Comparison of ENCODE assay signal across 23 mouse cellular contexts in genomic region chr14:25375001-25375400, GRCm38 (mm10).
DNase-seq lines count a peak whose midpoint lies in the region; ATAC-seq and TF ChIP-seq lines count a peak whose summit lies in the region.
"Had no signal": no experiment of that assay in that cellular context is flagged by ENCODE, and none has a peak within 500 bp of the region (broad histone marks: within the 10 kb centered on the region; RNA-seq: fewer than 3 reads in every experiment).

No protein-coding gene starts in this region.

- TF ChIP-seq CTCF in kidney, postnatal 0 days (IDR thresholded peaks at IDR 0.05; ENCODE audit: low read depth), result peak; percentile 16; the same call in 1 of the 2 replicates

- no peak for DNase-seq in hindbrain, embryonic 10.5 days (ENCODE audit: low spot score)
- peak; percentile 67 for DNase-seq in kidney, postnatal 0 days (ENCODE audit: low spot score)
- DNase-seq in kidney, postnatal 10 days, result no peak
- no peak for DNase-seq in embryonic facial prominence, embryonic 10.5 days (ENCODE audit: low spot score)
- DNase-seq in limb, embryonic 10.5 days (ENCODE audit: low spot score), result no peak
- no peak for DNase-seq in embryo, embryonic 10.5 days (ENCODE audit: low spot score)
- DNase-seq: adrenal gland, adult 8-10 months; cerebellum, adult 2 months; cerebellum, postnatal 36 days; gastrocnemius, postnatal 14 days; heart, adult 18-20 months; heart, postnatal 10 days; layer of hippocampus, adult 9-11 months; liver, embryonic 13.5 days; lung, adult 2 months; thymus, adult 18-20 months; thymus, postnatal 36 days had no signal

- no peak overlapping the region for H3K4me2 ChIP-seq in hindbrain, embryonic 13.5 days
- H3K4me2 ChIP-seq in kidney, postnatal 0 days (ENCODE audit: low read length), result no peak overlapping the region
- H3K4me2 ChIP-seq: heart, embryonic 12.5 days; liver, embryonic 13.5 days; midbrain, embryonic 15.5 days had no signal

- H3K27ac ChIP-seq in hindbrain, embryonic 10.5 days, result peak overlapping the region; percentile 59
- H3K27ac ChIP-seq in hindbrain, embryonic 13.5 days, result no peak overlapping the region
- peak overlapping the region; percentile 62; the same call in 1 of the 2 replicates for H3K27ac ChIP-seq in kidney, postnatal 0 days
- peak overlapping the region; percentile 41; the same call in 1 of the 2 replicates for H3K27ac ChIP-seq in embryonic facial prominence, embryonic 10.5 days (replicated peaks)
- 0 out of 2 replicates have a peak overlapping the region, but pooled peaks have one; percentile 26 for H3K27ac ChIP-seq in limb, embryonic 10.5 days
- H3K27ac ChIP-seq: liver, embryonic 13.5 days; midbrain, embryonic 15.5 days had no signal

- 81% methylated on average over 7 of the region's 7 CpGs for WGBS in hindbrain, embryonic 10.5 days
- WGBS in hindbrain, embryonic 13.5 days, result 64% methylated on average over 7 of the region's 7 CpGs
- WGBS in kidney, postnatal 0 days, result 45% methylated on average over 7 of the region's 7 CpGs
- 72% methylated on average over 7 of the region's 7 CpGs for WGBS in embryonic facial prominence, embryonic 10.5 days
- 76% methylated on average over 7 of the region's 7 CpGs for WGBS in limb, embryonic 10.5 days

- H3K9ac ChIP-seq in hindbrain, embryonic 13.5 days, result no peak overlapping the region
- no peak overlapping the region for H3K9ac ChIP-seq in kidney, postnatal 0 days (ENCODE audit: low read depth, low read length)
- H3K9ac ChIP-seq: heart, embryonic 12.5 days; liver, embryonic 13.5 days; midbrain, embryonic 15.5 days had no signal

- H3K4me3 ChIP-seq in hindbrain, embryonic 10.5 days, result no peak overlapping the region
- no peak overlapping the region for H3K4me3 ChIP-seq in hindbrain, embryonic 13.5 days
- H3K4me3 ChIP-seq in kidney, postnatal 0 days (replicated peaks; ENCODE audit: low read depth, low read length), result no peak overlapping the region
- no peak overlapping the region for H3K4me3 ChIP-seq in embryonic facial prominence, embryonic 10.5 days
- no peak overlapping the region for H3K4me3 ChIP-seq in limb, embryonic 10.5 days
- H3K4me3 ChIP-seq: heart, embryonic 12.5 days; liver, embryonic 13.5 days; megakaryocyte, embryonic 14.5 days; midbrain, embryonic 15.5 days had no signal

- no peaks in the 10 kb centered on the region for H3K36me3 ChIP-seq in hindbrain, embryonic 10.5 days
- no peaks in the 10 kb centered on the region for H3K36me3 ChIP-seq in hindbrain, embryonic 13.5 days
- H3K36me3 ChIP-seq in kidney, postnatal 0 days (ENCODE audit: insufficient read depth, low read length), result no peaks in the 10 kb centered on the region
- H3K36me3 ChIP-seq in embryonic facial prominence, embryonic 10.5 days (replicated peaks), result no peaks in the 10 kb centered on the region
- no peaks in the 10 kb centered on the region for H3K36me3 ChIP-seq in limb, embryonic 10.5 days
- H3K36me3 ChIP-seq: heart, embryonic 12.5 days; liver, embryonic 13.5 days; midbrain, embryonic 15.5 days had no signal

- H3K4me1 ChIP-seq in hindbrain, embryonic 10.5 days (replicated peaks), result peaks cover 76% of the 10 kb centered on the region
- H3K4me1 ChIP-seq in hindbrain, embryonic 13.5 days (replicated peaks), result peaks cover 66% of the 10 kb centered on the region
- H3K4me1 ChIP-seq in kidney, postnatal 0 days (replicated peaks; ENCODE audit: insufficient read depth, low read length), result peaks cover 35% of the 10 kb centered on the region
- peaks cover 62% of the 10 kb centered on the region for H3K4me1 ChIP-seq in embryonic facial prominence, embryonic 10.5 days
- H3K4me1 ChIP-seq in limb, embryonic 10.5 days, result peaks cover 61% of the 10 kb centered on the region

- no peak for ATAC-seq in hindbrain, embryonic 13.5 days (ENCODE audit: low FRiP score)
- ATAC-seq in kidney, postnatal 0 days (replicated peaks; ENCODE audit: low FRiP score, low read depth), result no peak
- ATAC-seq: activated CD4-positive, CD25-positive, alpha-beta regulatory T cell, adult 4 months; inflammation-experienced regulatory T-cells, adult 6 months; midbrain, embryonic 15.5 days had no signal

- no peaks in the 10 kb centered on the region for H3K9me3 ChIP-seq in hindbrain, embryonic 10.5 days
- H3K9me3 ChIP-seq in hindbrain, embryonic 13.5 days, result no peaks in the 10 kb centered on the region
- no peaks in the 10 kb centered on the region for H3K9me3 ChIP-seq in kidney, postnatal 0 days (replicated peaks; ENCODE audit: low read length)
- no peaks in the 10 kb centered on the region for H3K9me3 ChIP-seq in embryonic facial prominence, embryonic 10.5 days
- no peaks in the 10 kb centered on the region for H3K9me3 ChIP-seq in limb, embryonic 10.5 days (replicated peaks)
- H3K9me3 ChIP-seq: heart, embryonic 12.5 days; liver, embryonic 13.5 days; midbrain, embryonic 15.5 days had no signal

- H3K27me3 ChIP-seq in hindbrain, embryonic 10.5 days (ENCODE audit: insufficient read depth, poor library complexity, severe bottlenecking), result no peaks in the 10 kb centered on the region
- no peaks in the 10 kb centered on the region for H3K27me3 ChIP-seq in hindbrain, embryonic 13.5 days
- no peaks in the 10 kb centered on the region for H3K27me3 ChIP-seq in kidney, postnatal 0 days (ENCODE audit: insufficient read depth, low read length)
- no peaks in the 10 kb centered on the region for H3K27me3 ChIP-seq in embryonic facial prominence, embryonic 10.5 days (replicated peaks; ENCODE audit: low read depth, poor library complexity, severe bottlenecking)
- no peaks in the 10 kb centered on the region for H3K27me3 ChIP-seq in limb, embryonic 10.5 days (ENCODE audit: low read depth, poor library complexity, severe bottlenecking)
- H3K27me3 ChIP-seq: heart, embryonic 12.5 days; midbrain, embryonic 15.5 days had no signal
